Mouse (Mus musculus): Measurements from ENCODE around the gene Stat5b.

GRCm38 (mm10) chr11:100850038-100850777 lies at the start of gene Stat5b:
- TF ChIP-seq EP300 (IDR thresholded peaks at IDR 0.05) (no peak), CTCF (IDR thresholded peaks at IDR 0.05) (no peak)
